Mouse (Mus musculus): ENCODE measurements at regions not wholly inside any gene's neighbourhood (a gene's known extent, or its start where the extent isn't known, plus 50 kb on each side); places are given as distances from the start of the nearest gene placed in this dataset.

GRCm38 (mm10) chr7:77966658-77967057, 771.2 kb downstream of the Ntrk3 start:
- TF ChIP-seq POLR2A (IDR thresholded peaks at IDR 0.05; ENCODE audit: insufficient read depth, low read length) (no peak), CTCF (IDR thresholded peaks at IDR 0.05; ENCODE audit: low read depth, low read length) (no peak), EP300 (IDR thresholded peaks at IDR 0.05; ENCODE audit: insufficient read depth, low read depth, low read length) (no peak)

Data from ES-Bruce4 (cell line).